Mouse (Mus musculus) stomach, postnatal 0 days (tissue): ENCODE measurements around the gene Fcgr2b. TPM values are rescaled to one million over a fixed set of nuclear protein-coding genes. Genes with fewer than 3 reads are reported as not detected.

Source experiments
- ATAC-seq: fragments of 200-750 bp; cut with Nextera tagmentation; 2 replicates; pipeline ENCODE4 v1.8.0; 2017; ENCODE audit not compliant: low FRiP score, low TSS enrichment
- DNase-seq: peaks from one replicate; pipeline ENCODE4 v3.0.0-alpha.2; 2016; ENCODE audit warnings: low spot score
- H3K27ac ChIP-seq: fragments of 300-500 bp; sonication (generic); replicated peaks from 2 replicates; pipeline ENCODE4 v1.5.1; 2014; ENCODE audit warnings: mild to moderate bottlenecking, control low read depth
- H3K27me3 ChIP-seq: fragments of 300-500 bp; sonication (generic); 2 replicates; pipeline ENCODE4 v1.6.1; 2014; ENCODE audit warnings: low read length; ENCODE audit not compliant: control insufficient read depth, insufficient read depth
- H3K36me3 ChIP-seq: fragments of 300-500 bp; sonication (generic); 2 replicates; pipeline ENCODE4 v1.6.1; 2014; ENCODE audit warnings: low read length, mixed read lengths; ENCODE audit not compliant: control insufficient read depth, insufficient read depth
- H3K4me1 ChIP-seq: fragments of 300-500 bp; sonication (generic); replicated peaks from 2 replicates; pipeline ENCODE4 v1.6.1; 2014; ENCODE audit warnings: antibody characterized with exemption; ENCODE audit not compliant: control insufficient read depth, insufficient read depth
- H3K4me2 ChIP-seq: fragments of 300-500 bp; sonication (generic); replicated peaks from 2 replicates; pipeline ENCODE4 v1.6.1; 2014; ENCODE audit warnings: low read depth, mild to moderate bottlenecking, control low read depth, moderate library complexity
- H3K4me3 ChIP-seq: fragments of 300-500 bp; sonication (generic); 2 replicates; pipeline ENCODE4 v1.5.1; 2014; ENCODE audit warnings: low read depth, low read length, control low read depth
- H3K9ac ChIP-seq: fragments of 300-500 bp; sonication (generic); 2 replicates; pipeline ENCODE4 v1.6.1; 2014; ENCODE audit warnings: mild to moderate bottlenecking, low read length, control low read depth, mixed read lengths
- H3K9me3 ChIP-seq: fragments of 300-500 bp; sonication (generic); 2 replicates; pipeline ENCODE4 v1.6.1; 2016; ENCODE audit warnings: low read length; ENCODE audit not compliant: control insufficient read depth
- CTCF ChIP-seq: IDR thresholded peaks from 2 replicates; pipeline ENCODE4 v1.5.1; 2016; ENCODE audit warnings: antibody characterized with exemption, low read depth, mild to moderate bottlenecking, moderate library complexity
- EP300 ChIP-seq: optimal IDR thresholded peaks from 2 replicates; pipeline ENCODE3; 2016; ENCODE audit warnings: antibody characterized with exemption
- WGBS: fragments of 180-500 bp; shearing (Covaris S2); extraction: QIAGEN DNeasy Blood & Tissue Kit; methylation state at CpG from one replicate; pipeline ENCODE4 v1.1.7; 2014; 5-methylcytosine and 5-hydroxymethylcytosine counted together
- polyA plus RNA-seq: library from polyadenylated mRNA; unstranded; fragments of >200 nt; fragmentation: Nextera tagmentation; extraction: Ambion mirVana; gene quantifications from 2 replicates; pipeline ENCODE4 v1.2.1, GENCODE M21; 2015

Gene Fcgr2b
- polyA plus RNA-seq = 5.3 and 5.6 TPM in 2 replicates

DNA sequence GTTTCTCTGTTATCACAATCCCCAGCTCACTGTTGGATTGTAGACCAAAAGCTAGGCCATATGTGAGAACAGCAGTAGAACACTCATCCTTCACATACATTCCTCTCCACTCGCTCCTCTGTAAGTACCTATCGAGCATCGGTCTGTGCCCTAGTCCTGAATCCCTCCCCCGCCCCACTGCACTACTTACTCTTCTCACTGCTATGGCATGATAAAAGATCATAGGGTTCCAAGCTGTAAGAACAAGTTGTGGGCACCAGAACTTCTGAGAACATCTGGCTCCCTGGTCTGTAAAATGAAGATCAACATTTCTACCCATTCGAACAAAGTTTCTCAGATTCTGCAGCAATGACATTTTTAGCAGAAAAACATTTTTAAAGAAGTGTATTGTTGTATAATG, at the start of gene Fcgr2b:
Fcgr2b (minus strand) TSS at position 101 of the 400 bp plus-strand sequence.
- H3K27me3 ChIP-seq = no peaks in the 10 kb centered on the region
- no peak within 1 kb of the TSS for H3K4me2 ChIP-seq
- H3K4me1 ChIP-seq = no peaks in the 10 kb centered on the region
- H3K9ac ChIP-seq = no peak within 1 kb of the TSS
- H3K27ac ChIP-seq = no peak within 1 kb of the TSS
- DNase-seq = no peak
- H3K36me3 ChIP-seq = no peaks in the 10 kb centered on the region
- no peaks in the 10 kb centered on the region for H3K9me3 ChIP-seq
- WGBS = 86% methylated on average over 5 of the region's 5 CpGs
- no peak for ATAC-seq
- H3K4me3 ChIP-seq = no peak within 1 kb of the TSS
- no peak for TF ChIP-seq CTCF
- no peak for TF ChIP-seq EP300

- Histone ChIP-seq H3K4me3 (no peak overlapping the region), H3K4me1 (no peaks in the 10 kb centered on the region), H3K9ac (no peak overlapping the region), H3K4me2 (no peak overlapping the region), H3K36me3 (no peaks in the 10 kb centered on the region), H3K27me3 (no peaks in the 10 kb centered on the region), H3K9me3 (no peaks in the 10 kb centered on the region), H3K27ac (no peak overlapping the region)
- TF ChIP-seq EP300 (no peak), CTCF (no peak)
- DNase-seq (no peak), ATAC-seq (peak; percentile 59; the same call in 1 of the 2 replicates)
- WGBS = 37% methylated on average over 7 of the region's 7 CpGs
These were observed 43.1 kb upstream of the Fcgr2b start for GRCm38 (mm10) chr1:171019311-171019950.

DNA sequence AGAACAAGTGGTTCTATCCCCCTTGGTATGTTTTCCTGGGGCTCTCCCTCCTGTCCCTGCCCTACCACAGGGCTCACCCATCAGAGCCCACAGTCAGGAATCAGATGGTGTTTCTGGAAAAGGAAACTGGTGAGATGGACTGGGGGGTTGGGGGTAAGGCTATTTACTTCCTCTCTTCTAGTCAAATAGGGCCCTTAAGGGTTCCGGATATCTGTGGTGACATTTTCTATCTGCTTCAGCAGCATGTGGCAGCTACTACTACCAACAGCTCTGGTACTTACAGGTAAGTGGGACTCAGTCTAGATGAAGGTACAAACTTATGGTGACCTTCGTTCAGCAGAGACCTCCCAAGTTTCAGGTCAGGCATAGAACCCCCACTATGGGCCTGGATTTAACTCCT, 42.4 kb upstream of the Fcgr2b start, which contains the start of gene Fcgr4:
Fcgr4 (plus strand) TSS at position 184 of the 400 bp plus-strand sequence.
- TF ChIP-seq EP300 (no peak), CTCF (no peak)
- WGBS = 87% methylated on average over 2 of the region's 2 CpGs
- ATAC-seq (no peak), DNase-seq (no peak)
- no peaks in the 10 kb centered on the region for H3K9me3 ChIP-seq
- no peak within 1 kb of the TSS for H3K4me3 ChIP-seq
- no peaks in the 10 kb centered on the region for H3K36me3 ChIP-seq
- no peaks in the 10 kb centered on the region for H3K27me3 ChIP-seq
- H3K4me2 ChIP-seq = no peak within 1 kb of the TSS
- H3K9ac ChIP-seq = no peak within 1 kb of the TSS
- H3K4me1 ChIP-seq = no peaks in the 10 kb centered on the region
- no peak within 1 kb of the TSS for H3K27ac ChIP-seq

GRCm38 (mm10) chr1:171017468-171018158, 41.3 kb upstream of the Fcgr2b start:
- Histone ChIP-seq H3K4me1 (no peaks in the 10 kb centered on the region), H3K9ac (no peak overlapping the region), H3K4me3 (no peak overlapping the region), H3K27ac (no peak overlapping the region), H3K9me3 (no peaks in the 10 kb centered on the region), H3K4me2 (no peak overlapping the region), H3K36me3 (no peaks in the 10 kb centered on the region), H3K27me3 (no peaks in the 10 kb centered on the region)
- TF ChIP-seq CTCF = no peak
- no peak for TF ChIP-seq EP300
- WGBS = 51% methylated on average over 6 of the region's 6 CpGs
- ATAC-seq (no peak), DNase-seq (no peak)

- Histone ChIP-seq H3K27ac (no peak overlapping the region), H3K36me3 (no peaks in the 10 kb centered on the region), H3K9ac (no peak overlapping the region), H3K4me3 (no peak overlapping the region), H3K27me3 (no peaks in the 10 kb centered on the region), H3K4me1 (no peaks in the 10 kb centered on the region), H3K4me2 (no peak overlapping the region), H3K9me3 (no peaks in the 10 kb centered on the region)
- 68% methylated on average over 6 of the region's 6 CpGs for WGBS
- DNase-seq (no peak), ATAC-seq (no peak)
- TF ChIP-seq EP300 = no peak
- no peak for TF ChIP-seq CTCF
These were observed 40.5 kb upstream of the Fcgr2b start for GRCm38 (mm10) chr1:171016676-171017356.
